Mouse (Mus musculus) 416B (cell line): Measurements from ENCODE around the gene Arid1b.

Source experiments
- DNase-seq: peaks from one replicate; pipeline ENCODE4 v3.0.0; 2011; ENCODE audit warnings: low read depth

The Arid1b gene

GRCm38 (mm10) chr17:5057286-5057685 lies 63.2 kb downstream of the Arid1b start:
- no peak for DNase-seq

- DNase-seq: peak; percentile 76
Measured at GRCm38 (mm10) chr17:5057944-5058720, 64.0 kb downstream of the Arid1b start.

- DNase-seq: no peak
Measured at GRCm38 (mm10) chr17:5059092-5059601, 65.0 kb downstream of the Arid1b start.

GRCm38 (mm10) chr17:5060515-5061084 lies 66.5 kb downstream of the Arid1b start:
- DNase-seq: no peak

GRCm38 (mm10) chr17:5061183-5061582 lies 67.1 kb downstream of the Arid1b start:
- no peak for DNase-seq

- no peak for DNase-seq
Measured at GRCm38 (mm10) chr17:5061593-5061992, 67.5 kb downstream of the Arid1b start.

- DNase-seq: peak; percentile 75
Measured at GRCm38 (mm10) chr17:5063471-5064176, 69.5 kb downstream of the Arid1b start.

GRCm38 (mm10) chr17:5064777-5065176 lies 70.6 kb downstream of the Arid1b start:
- DNase-seq: peak; percentile 33

- no peak for DNase-seq
Measured at GRCm38 (mm10) chr17:5065270-5065669, 71.1 kb downstream of the Arid1b start.

- no peak for DNase-seq
Measured at GRCm38 (mm10) chr17:5066835-5067234, 72.7 kb downstream of the Arid1b start.

GRCm38 (mm10) chr17:5067264-5067663 lies 73.1 kb downstream of the Arid1b start:
- DNase-seq: no peak

- DNase-seq: no peak
Measured at GRCm38 (mm10) chr17:5070399-5070798, 76.3 kb downstream of the Arid1b start.

- peak; percentile 50 for DNase-seq
Measured at GRCm38 (mm10) chr17:5072539-5072938, 78.4 kb downstream of the Arid1b start.

GRCm38 (mm10) chr17:5074752-5075506 lies 80.8 kb downstream of the Arid1b start:
- DNase-seq: peak; percentile 34

GRCm38 (mm10) chr17:5077996-5078395 lies 83.9 kb downstream of the Arid1b start:
- no peak for DNase-seq

GRCm38 (mm10) chr17:5078576-5078975 lies 84.4 kb downstream of the Arid1b start:
- no peak for DNase-seq

GRCm38 (mm10) chr17:5080884-5081419 lies 86.8 kb downstream of the Arid1b start:
- DNase-seq: no peak

GRCm38 (mm10) chr17:5082274-5082673 lies 88.1 kb downstream of the Arid1b start:
- DNase-seq: no peak

- DNase-seq: no peak
Measured at GRCm38 (mm10) chr17:5083497-5083896, 89.4 kb downstream of the Arid1b start.

- no peak for DNase-seq
Measured at GRCm38 (mm10) chr17:5084139-5084538, 90.0 kb downstream of the Arid1b start.

GRCm38 (mm10) chr17:5085004-5085403 lies 90.9 kb downstream of the Arid1b start:
- no peak for DNase-seq

- DNase-seq: no peak
Measured at GRCm38 (mm10) chr17:5085942-5086341, 91.8 kb downstream of the Arid1b start.
